Mouse (Mus musculus) left cerebral cortex, postnatal 4 days (tissue): ENCODE results near the gene Ikzf5. TPM values are rescaled to one million over a fixed set of nuclear protein-coding genes. Genes with fewer than 3 reads are reported as not detected.
A peak's percentile ranks its signal among the peaks of the same experiment; 100 is the strongest.
"Not testable (repeated sequence)": the region's sequence is repeated elsewhere in the genome, so short reads cannot be mapped to it uniquely, and the experiment has no call there.

Source experiments
- DNase-seq: peaks from one replicate; pipeline ENCODE4 v3.0.0-alpha.2; 2022
- intact Hi-C: fragments of 180-260 bp; cut with DNase I; formaldehyde crosslinking; loops from one replicate; pipeline ENCODE4 v1.15.1; 2025
- total RNA-seq, 2 experiments: library from RNA; stranded (reverse); gene quantifications; 2 replicates each; pipeline ENCODE4 v1.2.3; 2021

Ikzf5 gene
- total RNA-seq: 10 to 100 TPM; 40.2 to 45.7 TPM

DNA sequence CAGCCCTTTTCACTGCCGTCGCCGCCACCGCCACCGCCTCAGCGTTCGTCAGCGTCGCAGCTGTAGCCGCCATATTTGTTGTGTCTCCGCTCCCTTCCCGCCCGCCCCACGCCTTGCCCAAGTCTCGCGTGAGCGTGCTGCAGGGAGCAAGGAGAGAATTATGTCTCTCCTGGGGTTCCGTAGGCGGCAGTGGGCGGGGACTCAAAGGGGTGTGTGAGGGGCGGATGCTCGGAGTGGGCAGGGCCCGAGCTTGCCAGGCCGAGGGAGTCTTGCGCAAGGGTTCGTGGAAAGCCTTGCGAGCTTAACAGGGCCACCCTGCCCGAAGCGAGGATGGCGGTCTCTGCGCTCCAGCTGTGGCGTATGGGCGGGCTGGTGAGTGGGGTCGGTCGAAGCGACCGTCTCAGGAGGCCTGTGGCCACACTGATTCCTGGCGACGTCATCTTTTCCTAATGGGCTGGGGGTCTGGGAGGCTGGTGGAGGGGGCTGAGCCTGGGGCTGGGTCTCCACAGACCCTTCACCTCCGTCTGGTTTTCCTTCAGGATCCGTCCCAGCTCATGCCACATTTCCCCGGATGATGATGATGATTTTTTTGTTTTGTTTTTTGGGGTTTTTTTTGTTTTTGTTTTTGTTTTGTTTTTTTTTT lies at the start of gene Ikzf5, which contains the start of gene Acadsb:
Gene Ikzf5, minus strand, starts transcription at position 106 of the 643 bp plus-strand sequence.
Gene Acadsb, plus strand, starts transcription at position 186 of the 643 bp plus-strand sequence.
- peak; percentile 99 for DNase-seq
- intact Hi-C loops: no loop called here

GRCm38 (mm10) chr7:131456714-131457113 lies 46.4 kb upstream of the Ikzf5 start:
- intact Hi-C loops: no loop called here
- no peak for DNase-seq

DNA sequence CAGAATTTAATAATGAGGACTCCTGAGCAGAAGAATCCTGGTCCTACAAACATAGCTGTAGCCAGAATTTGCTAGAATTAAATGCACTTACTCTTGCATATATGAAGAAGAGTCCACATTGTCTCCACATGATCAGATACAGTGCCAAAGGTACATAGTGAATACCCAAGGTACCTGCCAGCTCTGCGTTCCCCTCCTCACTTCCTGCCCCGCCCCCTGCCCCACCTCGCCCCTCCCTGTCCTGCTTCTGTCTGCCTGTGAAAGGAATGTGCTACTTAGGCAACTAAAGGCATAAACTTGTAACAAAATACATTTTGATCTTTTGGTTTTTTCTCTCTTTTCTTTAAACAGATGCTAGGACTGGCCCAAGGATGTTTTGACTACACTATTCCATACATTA lies 26.7 kb upstream of the Ikzf5 start:
- intact Hi-C loops: loop anchor here (10.0 kb wide), 1 partner anchor 98 kb away; no protein-coding TSS in a partner anchor
- no peak for DNase-seq

DNA sequence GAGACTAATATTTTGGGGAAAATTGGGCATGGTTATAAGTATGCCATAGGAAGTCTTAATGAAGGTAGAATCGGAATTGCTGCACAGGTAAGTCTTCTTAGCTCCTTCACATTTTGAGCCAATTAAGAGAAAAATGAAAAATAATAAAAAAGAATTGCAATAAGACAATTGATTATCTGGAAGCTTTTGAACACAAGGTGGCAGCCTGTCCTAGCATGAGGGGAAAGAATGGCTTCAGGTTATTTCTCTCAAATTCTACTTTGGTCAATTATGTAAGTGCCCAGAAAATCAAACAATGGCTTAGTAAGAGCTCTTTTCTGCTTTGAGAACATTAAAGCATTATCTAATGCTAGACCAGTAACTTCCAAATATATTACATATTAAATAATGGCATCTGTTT lies 24.0 kb upstream of the Ikzf5 start:
- intact Hi-C loops: loop anchor here (2.0 to 10.0 kb wide), 2 partner anchors 101 to 445 kb away; no protein-coding TSS in a partner anchor

DNA sequence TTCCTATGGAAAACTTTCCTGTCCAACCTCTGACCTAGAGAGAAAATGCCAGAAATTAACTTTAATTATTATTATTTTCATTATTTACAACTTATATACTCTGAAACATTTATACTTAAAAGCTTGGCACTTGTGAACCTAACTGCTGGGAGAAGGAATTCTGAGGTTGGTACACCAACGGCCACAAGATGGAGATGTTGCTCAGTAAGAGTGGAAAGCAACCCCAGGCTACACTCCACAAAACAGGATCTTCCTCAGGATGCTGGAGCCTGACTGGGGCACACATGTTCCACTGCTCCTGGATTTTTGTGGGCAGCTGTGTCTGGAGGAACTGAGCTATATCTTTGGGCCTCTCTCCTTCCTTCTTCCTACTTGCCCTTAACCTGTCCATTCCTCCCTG lies 21.9 kb upstream of the Ikzf5 start:
- peak; percentile 41 for DNase-seq
- intact Hi-C loops: loop anchor here (10.0 kb wide), 1 partner anchor 103 kb away; no protein-coding TSS in a partner anchor

More for the DNA sequence above, 24.0 kb upstream of the Ikzf5 start:
- DNase-seq: no peak

DNA sequence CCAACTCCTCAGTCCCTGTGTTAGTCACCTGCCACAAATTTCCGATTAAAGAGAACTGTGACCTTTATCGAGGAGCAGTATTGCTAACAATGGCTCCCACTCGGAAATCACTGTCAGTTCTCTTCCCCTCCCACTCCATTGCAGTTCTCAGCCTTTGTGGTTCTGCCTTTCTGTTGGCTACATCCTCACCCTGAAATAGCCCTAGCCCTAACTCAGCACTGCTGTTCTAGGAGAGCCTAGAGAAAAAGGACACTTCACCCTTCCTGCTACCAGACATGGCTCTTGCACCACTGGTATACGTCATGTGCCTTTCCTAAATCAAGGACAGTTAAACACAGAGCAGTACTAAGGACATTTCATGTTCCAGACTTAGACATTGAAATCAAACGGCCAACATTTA lies 17.0 kb upstream of the Ikzf5 start:
- intact Hi-C loops: no loop called here

GRCm38 (mm10) chr7:131424912-131425311 lies 14.6 kb upstream of the Ikzf5 start:
- no peak for DNase-seq
- intact Hi-C loops: no loop called here

More for the DNA sequence above, 17.0 kb upstream of the Ikzf5 start:
- no peak for DNase-seq

- no peak for DNase-seq
- intact Hi-C loops: no loop called here
These were observed 7.3 kb upstream of the Ikzf5 start for GRCm38 (mm10) chr7:131417605-131418004.

GRCm38 (mm10) chr7:131416742-131417141 lies 6.4 kb upstream of the Ikzf5 start:
- intact Hi-C loops, DNase-seq: not testable (repeated sequence)

DNA sequence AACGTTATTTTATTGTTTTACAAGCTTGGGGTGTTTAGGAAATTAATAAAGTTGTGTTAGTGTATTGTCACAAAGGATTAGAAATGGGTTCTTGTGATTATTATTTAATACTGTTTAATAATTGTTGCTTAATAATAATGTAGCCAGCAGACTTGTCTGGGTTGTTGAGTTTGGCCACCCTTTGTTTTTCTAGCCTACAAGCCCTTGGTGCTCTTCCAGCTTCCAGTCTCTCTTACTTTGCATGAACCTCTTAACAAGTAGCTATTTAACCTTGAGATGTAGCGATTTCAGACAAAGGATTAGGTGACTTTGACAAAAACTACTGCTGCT lies 1.6 kb upstream of the Ikzf5 start:
- intact Hi-C loops: no loop called here
- DNase-seq: no peak

DNA sequence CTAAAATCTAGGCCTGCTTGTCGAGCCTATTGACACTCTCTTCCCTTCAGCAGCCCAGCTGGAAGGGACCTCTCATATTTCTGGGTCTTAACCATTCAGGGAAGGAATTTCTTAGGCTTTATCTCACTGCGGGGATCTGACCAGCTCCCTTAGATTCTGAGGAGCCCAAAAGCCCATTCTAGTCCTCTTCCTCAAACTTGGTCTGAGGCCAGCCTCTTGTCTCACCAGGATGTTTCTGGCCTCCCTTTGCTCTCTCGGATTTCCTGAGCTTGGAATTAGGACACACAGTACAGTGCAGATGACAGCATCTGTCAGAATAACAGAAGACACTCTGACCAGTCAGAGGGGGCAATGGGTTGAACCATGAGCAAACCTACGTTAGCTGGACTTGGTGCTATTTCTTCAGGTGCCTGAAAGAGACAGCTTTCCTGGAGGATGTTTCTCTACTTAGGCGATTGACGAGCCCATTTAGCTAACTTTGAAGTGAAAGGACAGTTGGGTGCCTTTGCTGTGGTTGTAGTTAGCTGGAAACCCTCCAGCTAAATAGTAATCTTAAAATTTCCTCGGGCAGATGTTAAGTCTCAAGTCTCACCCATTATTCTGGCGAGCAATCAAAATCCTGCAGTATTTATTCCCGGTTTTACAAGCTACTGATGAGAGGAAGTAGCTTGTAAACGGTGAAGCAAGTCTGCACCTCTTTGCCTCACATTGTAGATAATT lies 1.1 kb upstream of the Ikzf5 start:
- DNase-seq: no peak
- intact Hi-C loops: no loop called here

GRCm38 (mm10) chr7:131409988-131410385 lies 334 bp downstream of the Ikzf5 start:
- intact Hi-C loops: no loop called here
- DNase-seq: no peak

DNA sequence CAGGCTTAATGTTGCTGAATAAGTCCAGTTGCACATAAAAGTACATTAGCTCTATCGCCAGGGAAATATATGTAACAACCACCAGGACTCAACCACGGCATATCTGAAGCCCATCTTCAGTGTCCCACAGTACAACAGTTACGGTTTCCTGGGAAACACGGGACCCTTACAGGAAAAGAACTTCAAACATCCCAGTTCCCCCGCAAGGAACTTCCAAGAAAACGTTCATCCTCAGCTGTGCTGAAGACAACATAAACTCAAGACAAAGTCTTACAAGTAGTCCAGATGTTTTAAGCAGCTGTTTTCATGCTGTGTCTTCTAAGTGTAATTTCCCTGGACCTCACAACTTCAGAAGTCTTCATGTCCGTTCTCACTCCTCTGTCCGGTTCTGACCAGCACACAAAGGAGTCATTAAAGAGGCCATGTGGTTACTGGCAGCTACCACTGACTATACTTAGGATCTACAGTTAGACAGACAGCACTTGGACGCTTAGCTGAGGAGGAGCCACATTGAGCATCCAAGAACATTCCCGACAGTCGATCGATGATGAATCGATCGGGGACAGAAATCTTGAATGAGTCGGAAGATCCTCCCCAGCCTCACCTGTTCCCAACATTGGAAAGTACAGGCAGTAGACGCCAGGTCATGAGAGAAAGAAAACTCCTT lies 867 bp downstream of the Ikzf5 start:
- DNase-seq: no peak

DNA sequence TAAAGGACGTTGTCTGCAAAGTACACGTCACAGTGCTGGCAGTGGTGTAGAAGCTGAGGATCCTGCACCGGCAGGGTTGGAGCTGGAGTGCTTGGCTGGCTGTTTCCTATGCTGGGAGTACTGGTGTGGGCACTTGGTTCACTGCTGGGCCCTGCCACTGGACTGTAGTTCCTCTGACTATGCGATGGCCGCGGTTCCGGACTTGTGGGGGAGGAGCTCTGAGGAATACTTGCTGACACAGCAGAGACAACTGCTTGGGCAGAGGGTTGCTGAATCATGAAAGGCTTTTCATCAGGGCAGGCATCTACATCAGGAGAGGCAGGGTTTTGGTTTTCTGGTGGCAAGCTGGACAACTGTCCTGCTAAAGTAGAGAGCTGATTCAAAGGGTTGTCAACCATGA lies 18.6 kb downstream of the Ikzf5 start:
- DNase-seq, intact Hi-C loops: not testable (repeated sequence)

More for the DNA sequence above, 867 bp downstream of the Ikzf5 start:
- intact Hi-C loops: no loop called here

DNA sequence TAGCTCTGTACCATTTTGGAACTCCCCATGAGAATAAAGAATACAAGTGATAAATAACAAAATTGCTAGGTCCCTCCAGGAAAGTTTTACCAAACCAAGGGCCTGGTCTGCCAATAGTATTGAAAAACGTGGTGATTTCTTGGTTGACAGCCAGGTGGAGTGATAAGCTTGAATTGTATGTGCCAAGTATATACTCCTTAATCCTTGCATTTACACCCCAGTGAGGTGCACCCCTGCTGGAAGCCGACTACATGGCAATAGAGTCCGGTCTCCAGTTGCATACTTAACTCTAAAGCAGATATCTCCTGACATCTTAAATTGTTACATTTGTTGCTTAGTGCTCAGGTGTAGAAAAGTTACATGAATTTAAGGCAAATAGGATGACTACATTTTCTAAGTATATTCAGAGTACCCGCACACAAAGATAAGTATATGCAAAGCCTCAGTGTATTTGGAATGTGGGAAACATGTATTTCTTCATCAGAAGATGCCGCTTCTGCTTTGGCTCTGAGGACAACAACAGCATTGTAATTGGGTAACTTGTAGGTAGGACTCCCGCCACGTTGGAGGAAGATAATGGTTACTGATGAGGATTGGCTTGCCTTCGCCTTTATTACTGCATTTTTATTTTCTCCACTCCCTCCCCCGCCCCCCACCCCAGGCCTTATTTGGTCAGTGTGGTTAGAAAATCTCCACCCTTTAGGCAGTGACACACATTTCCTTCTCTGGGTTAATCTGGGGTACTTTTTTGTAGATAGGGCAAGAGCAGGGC lies 38.3 kb downstream of the Ikzf5 start:
- intact Hi-C loops: no loop called here
- DNase-seq: no peak

- intact Hi-C loops: no loop called here
- no peak for DNase-seq
These were observed 38.9 kb downstream of the Ikzf5 start for GRCm38 (mm10) chr7:131371470-131371860.

- intact Hi-C loops: no loop called here
- peak; percentile 89 for DNase-seq
These were observed 39.5 kb downstream of the Ikzf5 start, which contains the start of gene Pstk for GRCm38 (mm10) chr7:131370648-131371469. TSS of gene Pstk (plus strand) at chr7:131371141.

DNA sequence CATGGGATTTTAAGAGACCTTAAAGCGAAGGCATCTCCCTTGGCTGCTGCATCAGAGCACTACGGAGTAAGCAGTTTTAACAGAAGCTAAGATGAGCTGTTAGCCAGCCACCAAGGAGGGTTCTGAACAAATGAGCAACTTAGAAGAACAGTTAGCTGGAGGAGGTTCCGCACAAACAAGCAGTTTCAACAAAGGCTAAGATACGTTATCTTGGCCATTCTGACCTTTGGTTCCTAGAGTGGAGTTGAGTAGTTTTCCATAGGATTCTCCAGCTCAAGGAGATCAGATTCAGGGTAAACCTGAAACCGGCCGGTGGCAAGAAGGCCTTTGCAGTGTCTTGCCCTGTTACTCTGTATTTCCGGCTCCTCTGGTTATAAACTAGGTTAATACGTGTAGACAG lies 46.2 kb downstream of the Ikzf5 start:
- no peak for DNase-seq
- intact Hi-C loops: no loop called here

DNA sequence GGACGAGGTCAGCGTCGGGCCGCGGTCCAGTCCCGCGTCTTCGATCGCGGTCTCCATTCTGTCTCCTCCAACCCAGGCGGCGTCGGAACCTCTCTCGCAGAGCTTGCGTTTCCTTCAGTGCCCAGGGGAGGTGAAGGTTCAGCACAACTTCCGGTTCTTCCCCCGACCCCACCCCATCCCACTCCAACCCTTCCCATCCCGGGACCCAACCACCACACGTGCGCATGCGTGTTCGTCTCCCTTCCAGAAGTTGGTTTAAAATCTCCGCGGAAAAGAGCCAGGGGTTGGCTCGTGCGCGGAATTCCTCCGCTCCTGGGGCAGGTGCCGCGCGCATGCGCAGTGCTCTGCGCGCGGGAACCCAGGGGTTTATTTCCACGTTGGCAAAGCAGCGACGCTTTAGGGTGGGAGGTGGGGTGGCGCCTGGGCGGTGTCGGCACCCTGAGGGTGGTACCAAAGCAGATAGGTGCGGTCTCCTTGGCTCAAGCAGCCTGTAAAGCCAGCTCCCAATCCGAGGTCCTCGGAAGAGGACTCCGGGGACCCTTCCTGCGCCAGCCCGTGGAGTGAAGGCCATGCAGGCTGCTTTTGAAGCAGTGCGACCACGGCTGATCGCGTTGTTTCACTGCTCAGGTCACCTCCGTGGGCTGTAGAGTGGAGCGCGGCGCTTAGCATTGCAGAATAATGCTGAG lies 47.6 kb downstream of the Ikzf5 start, which contains the start of gene 2310057M21Rik:
Gene 2310057M21Rik, minus strand, starts transcription at position 145 of the 686 bp plus-strand sequence.
- peak; percentile 97 for DNase-seq
- intact Hi-C loops: no loop called here
